Mouse (Mus musculus): ENCODE data around the gene Kdm2b.
A peak's percentile ranks its signal among the peaks of the same experiment; 100 is the strongest.
"Not testable (repeated sequence)": the region's sequence is repeated elsewhere in the genome, so short reads cannot be mapped to it uniquely, and the experiment has no call there.

Gene Kdm2b

DNA sequence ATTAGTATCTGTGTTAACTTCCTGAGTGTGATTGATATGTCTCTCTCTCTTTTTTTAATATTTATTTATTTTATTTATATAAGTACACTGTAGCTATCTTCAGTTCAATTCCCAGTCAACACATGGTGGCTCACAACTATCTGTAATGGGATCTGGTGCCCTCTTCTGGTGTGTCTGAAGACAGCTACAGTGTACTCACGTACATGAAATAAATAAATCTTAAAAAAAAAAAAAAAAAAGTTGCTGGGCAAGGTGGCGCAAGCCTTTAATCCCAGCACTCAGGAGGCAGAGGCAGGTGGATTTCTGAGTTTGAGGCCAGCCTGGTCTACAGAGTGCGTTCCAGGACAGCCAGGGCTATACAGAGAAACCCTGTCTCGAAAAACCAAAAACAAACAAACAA is 14.9 kb downstream of the Kdm2b start:
- DNase-seq (ENCODE audit: low spot score) = not testable (repeated sequence)

- DNase-seq (ENCODE audit: low spot score) = no peak
These were observed 17.5 kb downstream of the Kdm2b start for GRCm38 (mm10) chr5:122972116-122972515.

DNA sequence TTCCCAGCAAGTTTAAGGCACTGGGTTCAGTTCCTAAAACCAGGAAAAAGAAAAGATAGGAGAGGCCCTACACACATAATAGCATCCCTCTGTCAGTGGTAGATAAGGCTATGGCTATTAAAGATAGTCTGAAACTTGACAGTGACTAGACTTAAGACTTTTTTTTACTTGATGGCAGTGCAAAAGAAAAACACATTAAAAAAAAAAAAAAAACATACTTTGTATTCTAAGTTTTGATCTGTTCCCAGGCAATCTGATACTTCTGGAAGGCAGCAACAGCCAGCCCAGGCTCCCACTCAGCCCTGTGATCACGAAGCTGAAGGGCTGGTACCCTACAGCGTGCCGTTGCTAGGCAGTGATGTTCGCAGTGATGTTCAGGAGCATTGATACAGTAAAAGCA is 18.2 kb downstream of the Kdm2b start:
- DNase-seq (ENCODE audit: low spot score) = no peak

- no peak for DNase-seq (ENCODE audit: low spot score)
These were observed 19.6 kb downstream of the Kdm2b start for GRCm38 (mm10) chr5:122970056-122970455.

DNA sequence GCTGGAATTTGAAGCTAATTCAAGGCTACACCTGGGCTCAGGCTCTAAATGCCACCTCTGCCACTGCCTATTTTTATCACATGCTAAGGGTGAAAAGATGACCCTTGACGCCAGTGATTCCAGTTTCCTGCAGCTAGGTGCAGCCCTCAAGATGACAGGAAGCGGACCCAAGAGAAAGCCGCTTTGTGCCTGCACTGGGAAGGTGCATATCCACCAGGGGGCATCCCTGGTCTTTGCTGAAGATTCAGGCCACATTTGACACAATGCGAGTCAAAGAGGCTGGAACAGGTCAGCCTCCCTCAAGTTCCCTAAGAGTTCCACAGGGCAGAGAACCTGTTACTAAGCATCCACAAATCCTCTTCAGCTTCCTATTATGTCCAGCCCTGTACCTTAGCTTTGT is 21.3 kb downstream of the Kdm2b start:
- peak; percentile 73 for DNase-seq (ENCODE audit: low spot score)

- no peak for DNase-seq (ENCODE audit: low spot score)
These were observed 24.2 kb downstream of the Kdm2b start for GRCm38 (mm10) chr5:122965427-122965826.

DNA sequence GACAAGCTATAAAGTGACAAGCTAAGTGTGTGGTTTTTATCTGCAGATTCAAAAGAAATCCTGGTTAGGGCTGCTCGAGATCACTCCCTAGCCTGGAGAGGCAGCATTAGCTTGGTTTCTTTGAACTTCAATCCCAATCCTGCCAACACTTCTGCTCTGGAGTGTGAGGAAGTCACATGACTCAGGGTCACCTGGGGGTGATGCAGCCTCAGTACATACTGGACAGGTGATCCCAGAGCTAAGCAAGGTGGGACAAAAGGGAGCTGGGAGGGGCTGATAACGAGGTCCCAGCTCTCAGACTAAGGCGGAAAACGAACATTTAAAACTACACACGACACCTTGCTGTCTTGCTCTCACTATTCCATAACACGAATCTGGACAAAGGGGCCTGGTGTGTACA is 24.8 kb downstream of the Kdm2b start:
- DNase-seq (ENCODE audit: low spot score) = no peak

DNA sequence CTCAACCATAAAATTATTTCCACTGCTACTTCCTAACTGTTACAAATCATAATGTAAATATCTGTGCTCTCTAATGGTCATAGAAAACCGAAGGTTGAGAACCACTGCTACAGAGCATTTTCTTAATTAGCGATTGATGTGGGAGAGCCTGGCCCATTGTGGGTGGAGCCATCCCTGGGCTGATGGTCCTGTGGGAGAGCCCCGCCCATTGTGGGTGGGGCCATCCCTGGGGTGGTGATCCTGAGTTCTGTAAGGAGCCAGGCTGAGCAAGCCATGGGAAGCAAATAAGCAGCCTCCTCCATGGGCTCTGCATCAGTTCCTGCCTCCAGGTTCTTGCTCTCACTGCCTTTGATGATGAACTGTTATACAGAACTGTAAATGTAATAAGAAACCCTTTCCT is 27.7 kb downstream of the Kdm2b start:
- DNase-seq (ENCODE audit: low spot score) = no peak

- DNase-seq (ENCODE audit: low spot score) = no peak
These were observed 30.2 kb downstream of the Kdm2b start for GRCm38 (mm10) chr5:122959391-122959790.

DNA sequence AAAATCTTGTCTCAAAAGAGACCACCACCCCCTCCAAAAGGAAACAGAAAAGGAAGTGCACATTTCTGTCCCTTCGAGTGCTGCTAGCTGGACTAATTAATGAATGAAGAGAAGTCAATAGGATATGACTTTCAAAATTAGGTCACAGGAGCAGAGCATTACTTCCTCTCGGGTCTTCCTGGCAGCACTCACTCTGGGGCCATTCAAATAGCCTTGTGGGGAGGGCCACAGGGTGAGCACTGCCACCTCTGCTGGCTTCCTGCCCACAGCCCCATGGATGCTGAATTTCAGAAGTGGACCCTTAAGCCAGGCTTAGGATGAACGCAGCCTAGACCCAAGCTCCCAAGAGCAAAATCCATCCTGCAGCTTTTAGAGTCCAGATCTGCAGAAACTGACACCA is 33.6 kb downstream of the Kdm2b start:
- DNase-seq (ENCODE audit: low spot score) = no peak

DNA sequence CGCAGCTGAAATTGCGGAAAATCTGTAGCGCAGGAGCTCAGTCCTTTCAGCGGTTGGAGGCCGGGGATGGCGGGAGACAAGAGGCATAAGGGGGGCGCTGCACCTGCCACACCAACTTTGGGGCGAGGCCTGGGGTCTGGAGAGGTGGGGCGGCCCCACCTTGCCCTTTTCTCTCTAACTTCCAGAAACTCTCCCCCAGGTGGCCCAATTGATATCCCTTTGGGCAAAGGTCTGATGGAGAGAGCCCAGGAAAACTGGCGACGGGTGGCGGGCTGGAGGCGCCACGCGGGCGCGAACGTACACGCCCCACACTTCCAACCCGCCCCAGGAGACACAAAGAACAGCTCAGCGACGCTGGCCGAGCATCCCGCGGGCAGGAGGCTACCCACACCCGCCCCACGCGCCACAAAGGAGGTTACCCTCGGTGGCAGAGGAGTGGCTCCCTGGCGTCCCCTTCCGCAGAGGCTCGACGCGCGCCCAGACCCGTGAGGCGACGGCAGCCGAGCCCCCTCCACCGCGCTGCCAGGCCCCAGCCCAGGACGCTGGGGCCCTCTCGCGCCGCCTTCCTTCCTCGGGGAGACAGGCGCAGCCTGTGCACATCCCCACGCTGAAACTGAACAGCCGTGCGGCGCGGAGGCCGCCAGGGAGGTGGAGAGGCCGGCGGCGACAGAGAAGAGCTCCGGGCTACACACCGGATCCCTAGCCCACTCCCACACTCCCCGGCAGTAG is 37.5 kb downstream of the Kdm2b start:
- no peak for DNase-seq (ENCODE audit: low spot score)

- no peak for DNase-seq (ENCODE audit: low spot score)
These were observed 38.3 kb downstream of the Kdm2b start for GRCm38 (mm10) chr5:122951056-122951912.

- DNase-seq (ENCODE audit: low spot score) = no peak
These were observed 39.2 kb downstream of the Kdm2b start for GRCm38 (mm10) chr5:122950329-122950953.

GRCm38 (mm10) chr5:122949101-122949500 is 40.5 kb downstream of the Kdm2b start:
- DNase-seq (ENCODE audit: low spot score) = no peak

- DNase-seq (ENCODE audit: low spot score) = no peak
These were observed 42.1 kb downstream of the Kdm2b start for GRCm38 (mm10) chr5:122947534-122947933.

GRCm38 (mm10) chr5:122938676-122939075 is 50.9 kb downstream of the Kdm2b start:
- peak; percentile 79 for DNase-seq (ENCODE audit: low spot score)

GRCm38 (mm10) chr5:122937958-122938540 is 51.6 kb downstream of the Kdm2b start:
- no peak for DNase-seq (ENCODE audit: low spot score)

DNA sequence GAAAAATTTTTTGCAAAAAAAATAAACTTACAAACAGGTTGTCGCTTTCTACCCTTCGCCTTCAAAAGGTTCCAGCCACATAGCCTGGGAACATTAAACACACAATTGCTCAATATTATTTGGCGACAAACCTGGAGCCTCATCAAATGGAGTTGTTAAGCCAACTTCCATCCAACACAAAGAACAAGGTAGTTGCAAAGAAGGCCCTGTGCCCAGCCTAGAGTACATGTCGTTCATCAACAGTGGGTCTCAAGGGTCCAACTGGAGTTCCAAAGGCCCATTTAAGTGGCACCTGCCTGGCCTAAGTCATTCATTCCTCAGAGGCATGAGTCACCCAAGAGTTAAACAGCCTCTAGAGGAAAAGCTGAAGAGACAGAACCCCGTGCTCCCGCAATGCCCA is 52.6 kb downstream of the Kdm2b start:
- DNase-seq (ENCODE audit: low spot score) = no peak

DNA sequence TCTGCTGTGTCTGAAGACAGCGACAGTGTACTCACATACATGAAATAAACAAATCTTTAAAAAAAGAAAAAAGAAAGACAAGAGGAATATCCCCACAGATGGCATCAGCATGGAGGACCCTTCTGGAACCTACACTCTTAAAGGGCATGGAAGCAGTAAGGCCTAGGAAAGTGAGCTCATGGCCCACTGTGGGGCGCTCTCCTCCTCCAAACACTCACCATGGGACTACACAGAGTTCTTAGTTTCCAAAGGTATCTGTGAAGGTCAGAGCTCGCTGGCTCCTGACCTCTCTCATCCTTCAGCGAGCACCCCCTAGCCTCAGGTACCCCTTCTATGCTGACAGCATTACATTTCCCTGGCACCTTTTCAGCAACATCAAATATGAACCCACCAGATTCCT is 53.8 kb downstream of the Kdm2b start:
- DNase-seq (ENCODE audit: low spot score) = no peak

DNA sequence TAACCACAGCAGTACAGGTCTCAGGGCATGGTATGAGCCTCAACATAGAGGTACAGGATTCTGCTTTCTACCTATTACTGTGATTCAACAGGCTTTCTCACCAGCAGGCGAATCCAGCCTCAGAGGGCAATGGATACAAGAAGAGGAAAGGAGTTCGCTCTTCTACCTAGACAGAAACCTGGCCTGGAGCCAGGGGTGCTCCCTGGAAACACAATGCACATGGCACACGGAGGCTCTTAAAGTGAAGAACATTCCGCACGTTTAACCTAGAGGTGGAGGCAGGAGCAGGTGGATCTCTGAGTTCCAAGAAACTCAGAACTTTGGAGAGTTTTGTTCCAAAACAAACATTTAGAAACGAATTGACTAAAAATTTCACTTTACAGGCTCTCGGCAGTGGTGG is 58.6 kb downstream of the Kdm2b start:
- no peak for DNase-seq (ENCODE audit: low spot score)

DNA sequence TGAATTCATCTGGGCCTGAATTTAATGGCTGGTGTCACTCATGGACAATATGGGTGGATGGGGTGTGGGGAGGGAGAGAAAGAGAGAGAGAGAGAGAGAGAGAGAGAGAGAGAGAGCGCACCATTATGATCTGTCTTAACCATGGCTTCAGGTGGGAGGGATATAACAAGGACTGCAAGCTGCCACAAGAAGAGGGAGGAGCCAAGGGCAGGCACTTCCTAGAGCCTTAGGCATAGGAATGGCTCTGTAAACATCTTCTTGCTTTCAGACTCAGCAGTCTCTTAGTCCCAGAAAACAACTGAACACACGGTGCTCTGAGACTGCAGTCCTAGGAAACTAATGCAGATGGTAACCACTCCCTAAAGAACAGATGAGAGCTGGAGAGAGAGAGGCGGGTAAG is 61.3 kb downstream of the Kdm2b start:
- DNase-seq (ENCODE audit: low spot score) = no peak

- no peak for DNase-seq (ENCODE audit: low spot score)
These were observed 61.9 kb downstream of the Kdm2b start for GRCm38 (mm10) chr5:122927703-122928102.

GRCm38 (mm10) chr5:122927092-122927491 is 62.5 kb downstream of the Kdm2b start:
- no peak for DNase-seq (ENCODE audit: low spot score)

Data from adipocyte (in vitro differentiated cells).